Mouse (Mus musculus) midbrain, embryonic 12.5 days (tissue): ENCODE results near the gene Efna5. TPM values are rescaled to one million over a fixed set of nuclear protein-coding genes. Genes with fewer than 3 reads are reported as not detected.

Source experiments
- ATAC-seq: fragments of 200-750 bp; cut with Nextera tagmentation; 2 replicates; pipeline ENCODE4 v1.8.0; 2017; ENCODE audit warnings: low read depth, moderate TSS enrichment, moderate library complexity; ENCODE audit not compliant: low FRiP score
- H3K27ac ChIP-seq: fragments of 300-500 bp; sonication (generic); replicated peaks from 2 replicates; pipeline ENCODE4 v1.5.1; 2016; ENCODE audit warnings: mild to moderate bottlenecking
- H3K27me3 ChIP-seq: fragments of 300-500 bp; sonication (generic); 2 replicates; pipeline ENCODE4 v1.6.1; 2016; ENCODE audit warnings: mild to moderate bottlenecking
- H3K36me3 ChIP-seq: fragments of 300-500 bp; sonication (generic); 2 replicates; pipeline ENCODE4 v1.6.1; 2016
- H3K4me1 ChIP-seq: fragments of 300-500 bp; sonication (generic); 2 replicates; pipeline ENCODE4 v1.6.1; 2016
- H3K4me2 ChIP-seq: fragments of 300-500 bp; sonication (generic); replicated peaks from 2 replicates; pipeline ENCODE4 v1.6.1; 2016; ENCODE audit warnings: mild to moderate bottlenecking, moderate library complexity
- H3K4me3 ChIP-seq: fragments of 300-500 bp; sonication (generic); 2 replicates; pipeline ENCODE4 v1.5.1; 2016; ENCODE audit warnings: mild to moderate bottlenecking
- H3K9ac ChIP-seq: fragments of 300-500 bp; sonication (generic); replicated peaks from 2 replicates; pipeline ENCODE4 v1.6.1; 2016; ENCODE audit warnings: mild to moderate bottlenecking, moderate library complexity
- H3K9me3 ChIP-seq: fragments of 300-500 bp; sonication (generic); 2 replicates; pipeline ENCODE4 v1.6.1; 2016; ENCODE audit warnings: mild to moderate bottlenecking
- WGBS: fragments of 180-500 bp; shearing (Covaris S2); methylation state at CpG from one replicate; pipeline ENCODE4 v1.1.7; 2016; 5-methylcytosine and 5-hydroxymethylcytosine counted together
- polyA plus RNA-seq: library from polyadenylated mRNA; unstranded; fragments of >200 nt; fragmentation: Nextera tagmentation; extraction: Ambion mirVana; gene quantifications from 2 replicates; pipeline ENCODE4 v1.2.1, GENCODE M21; 2016

The Efna5 gene
- polyA plus RNA-seq, 1 experiment from 2014 or later: 115 TPM

GRCm38 (mm10) chr17:62574499-62575265, 306.4 kb downstream of the Efna5 start:
- H3K27me3 ChIP-seq: no peaks in the 10 kb centered on the region
- no peak overlapping the region for H3K9ac ChIP-seq
- no peaks in the 10 kb centered on the region for H3K9me3 ChIP-seq
- no peak overlapping the region for H3K27ac ChIP-seq
- WGBS: 86% methylated on average over 9 of the region's 9 CpGs
- H3K4me2 ChIP-seq: no peak overlapping the region
- ATAC-seq: no peak
- H3K4me3 ChIP-seq: no peak overlapping the region
- no peaks in the 10 kb centered on the region for H3K36me3 ChIP-seq
- H3K4me1 ChIP-seq: no peaks in the 10 kb centered on the region

GRCm38 (mm10) chr17:62570101-62570500, 311.0 kb downstream of the Efna5 start:
- ATAC-seq: no peak
- 77% methylated on average over 1 of the region's 1 CpGs for WGBS

GRCm38 (mm10) chr17:62568019-62568418, 313.1 kb downstream of the Efna5 start:
- H3K9me3 ChIP-seq: no peaks in the 10 kb centered on the region
- WGBS: 71% methylated on average over 4 of the region's 4 CpGs
- H3K9ac ChIP-seq: no peak overlapping the region
- H3K27ac ChIP-seq: no peak overlapping the region
- H3K4me2 ChIP-seq: no peak overlapping the region
- no peaks in the 10 kb centered on the region for H3K36me3 ChIP-seq
- ATAC-seq: no peak
- no peak overlapping the region for H3K4me3 ChIP-seq
- H3K27me3 ChIP-seq: no peaks in the 10 kb centered on the region
- H3K4me1 ChIP-seq: no peaks in the 10 kb centered on the region

More at GRCm38 (mm10) chr17:62570101-62570500, 311.0 kb downstream of the Efna5 start:
- Histone ChIP-seq H3K9ac (no peak overlapping the region), H3K27me3 (no peaks in the 10 kb centered on the region), H3K4me1 (no peaks in the 10 kb centered on the region), H3K27ac (no peak overlapping the region), H3K4me3 (no peak overlapping the region), H3K9me3 (no peaks in the 10 kb centered on the region), H3K4me2 (no peak overlapping the region), H3K36me3 (no peaks in the 10 kb centered on the region)

GRCm38 (mm10) chr17:62565632-62566031, 315.5 kb downstream of the Efna5 start:
- no peak overlapping the region for H3K9ac ChIP-seq
- WGBS: 85% methylated on average over 1 of the region's 1 CpGs
- ATAC-seq: no peak
- H3K4me1 ChIP-seq: no peaks in the 10 kb centered on the region
- no peak overlapping the region for H3K27ac ChIP-seq
- no peak overlapping the region for H3K4me3 ChIP-seq
- no peaks in the 10 kb centered on the region for H3K27me3 ChIP-seq
- no peaks in the 10 kb centered on the region for H3K36me3 ChIP-seq
- H3K4me2 ChIP-seq: no peak overlapping the region
- H3K9me3 ChIP-seq: no peaks in the 10 kb centered on the region

- Histone ChIP-seq H3K9ac (no peak overlapping the region), H3K27me3 (no peaks in the 10 kb centered on the region), H3K36me3 (no peaks in the 10 kb centered on the region), H3K4me2 (no peak overlapping the region), H3K27ac (no peak overlapping the region), H3K4me1 (peaks cover 3% of the 10 kb centered on the region), H3K9me3 (no peaks in the 10 kb centered on the region), H3K4me3 (no peak overlapping the region)
- ATAC-seq: no peak
- WGBS: 80% methylated on average over 7 of the region's 7 CpGs
Measured at GRCm38 (mm10) chr17:62562439-62562838, 318.7 kb downstream of the Efna5 start.

- ATAC-seq: no peak
- 60% methylated on average over 6 of the region's 6 CpGs for WGBS
Measured at GRCm38 (mm10) chr17:62557215-62557614, 323.9 kb downstream of the Efna5 start.

More at GRCm38 (mm10) chr17:62557215-62557614, 323.9 kb downstream of the Efna5 start:
- H3K27ac ChIP-seq: no peak overlapping the region
- no peaks in the 10 kb centered on the region for H3K27me3 ChIP-seq
- no peaks in the 10 kb centered on the region for H3K36me3 ChIP-seq
- no peak overlapping the region for H3K4me2 ChIP-seq
- peaks cover 6% of the 10 kb centered on the region for H3K4me1 ChIP-seq
- no peak overlapping the region for H3K9ac ChIP-seq
- H3K4me3 ChIP-seq: no peak overlapping the region
- no peaks in the 10 kb centered on the region for H3K9me3 ChIP-seq
